Mouse (Mus musculus) 3T3-L1 (cell line): ENCODE measurements around the gene Ubl5.
"Not testable (repeated sequence)": the region's sequence is repeated elsewhere in the genome, so short reads cannot be mapped to it uniquely, and the experiment has no call there.

Source experiments
- DNase-seq: peaks from one replicate; pipeline ENCODE4 v3.0.0-alpha.2; 2015; ENCODE audit warnings: low read depth, low spot score

The Ubl5 gene

GRCm38 (mm10) chr9:20657546-20657945, 14.9 kb downstream of the Ubl5 start:
- no peak for DNase-seq

- DNase-seq: peak; percentile 67
Observed at GRCm38 (mm10) chr9:20662325-20662724, 19.6 kb downstream of the Ubl5 start.

DNA sequence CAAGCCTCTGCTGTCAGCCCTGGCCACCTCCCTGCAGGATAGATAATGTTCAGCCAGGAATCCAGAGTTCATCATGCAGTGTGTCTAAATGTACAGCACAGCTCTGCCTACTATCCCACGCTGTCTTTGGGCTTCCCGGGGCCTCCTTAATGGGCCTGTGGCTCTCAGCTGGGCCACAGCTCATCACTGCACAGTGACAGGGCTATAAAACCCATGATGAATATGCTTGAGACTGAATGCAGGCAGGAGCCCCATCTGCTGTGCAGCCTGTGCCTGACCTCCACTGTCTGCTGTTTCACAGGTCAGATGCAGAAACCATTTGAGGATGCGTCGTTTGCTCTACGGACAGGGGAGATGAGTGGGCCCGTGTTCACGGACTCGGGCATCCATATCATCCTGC, 20.2 kb downstream of the Ubl5 start:
- DNase-seq: no peak

- no peak for DNase-seq
Observed at GRCm38 (mm10) chr9:20663956-20664355, 21.3 kb downstream of the Ubl5 start.

GRCm38 (mm10) chr9:20664366-20664765, 21.7 kb downstream of the Ubl5 start:
- no peak for DNase-seq

- no peak for DNase-seq
Observed at GRCm38 (mm10) chr9:20664982-20665637, 22.4 kb downstream of the Ubl5 start.

DNA sequence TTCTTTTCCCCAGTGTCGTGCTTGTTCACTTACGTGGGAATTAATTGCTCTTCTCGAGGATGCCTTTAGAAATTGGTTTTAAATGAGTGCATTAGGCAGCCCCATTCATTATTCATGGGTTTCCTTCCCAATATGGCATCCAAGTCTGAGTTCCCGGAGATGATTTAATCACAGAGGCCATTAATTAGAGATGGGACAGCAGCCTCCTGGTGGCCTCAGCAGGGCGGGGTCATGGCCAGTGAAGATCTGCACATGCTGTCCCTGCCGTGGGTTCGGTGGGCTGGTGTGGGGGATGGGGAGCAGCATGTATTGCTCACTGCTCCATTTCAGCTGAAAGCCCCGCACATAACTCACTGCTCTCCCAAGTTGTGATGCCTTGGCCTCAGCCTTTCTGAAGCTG, 23.2 kb downstream of the Ubl5 start:
- no peak for DNase-seq

DNA sequence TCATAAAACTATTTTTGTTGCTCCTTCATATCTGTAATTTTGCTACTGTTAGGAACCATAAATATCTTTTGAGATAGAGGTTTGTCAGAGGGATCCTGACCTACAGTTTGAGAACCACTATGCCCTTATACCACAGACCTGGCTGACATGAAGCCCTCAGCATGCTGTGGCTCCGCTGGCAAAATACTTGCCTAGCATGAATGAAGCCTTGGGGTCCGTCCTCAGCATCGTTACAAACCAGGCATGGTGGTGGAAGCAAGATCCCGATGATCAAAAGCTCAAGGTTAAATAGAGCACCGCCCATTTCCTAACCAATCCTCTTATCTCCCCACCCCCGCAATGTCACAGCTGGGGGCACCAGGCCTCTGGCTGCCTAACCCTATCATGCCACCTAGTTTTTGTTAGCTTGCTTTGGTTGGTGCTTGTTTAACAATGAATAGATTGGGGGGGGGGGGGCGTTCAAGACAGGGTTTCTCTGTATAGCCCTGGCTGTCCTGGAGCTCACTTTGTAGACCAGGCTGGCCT, 23.9 kb downstream of the Ubl5 start:
- no peak for DNase-seq

DNA sequence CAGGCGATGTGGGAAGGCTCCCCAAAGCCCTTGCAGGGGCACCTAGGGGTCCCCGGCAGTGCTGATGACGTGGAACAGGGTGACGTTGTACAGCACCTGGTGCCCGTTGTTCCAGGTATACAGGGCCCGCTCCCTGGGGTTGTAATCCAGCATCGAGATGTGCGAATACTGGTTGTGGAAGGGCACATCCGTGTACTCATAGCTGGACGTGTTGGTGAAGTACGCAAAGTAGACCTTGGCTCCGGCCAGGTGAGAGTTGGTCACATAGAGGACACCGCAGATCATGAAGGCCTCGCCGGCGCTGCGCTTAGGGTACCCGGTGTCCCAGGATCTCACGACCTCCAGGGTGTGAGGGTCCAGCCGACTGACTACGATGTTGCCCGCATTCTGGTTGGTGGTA, 25.4 kb downstream of the Ubl5 start:
- DNase-seq: no peak

- DNase-seq: no peak
Observed at GRCm38 (mm10) chr9:20672047-20672446, 29.4 kb downstream of the Ubl5 start.

- DNase-seq: no peak
Observed at GRCm38 (mm10) chr9:20677892-20678291, 35.2 kb downstream of the Ubl5 start.

- no peak for DNase-seq
Observed at GRCm38 (mm10) chr9:20680378-20680958, 37.8 kb downstream of the Ubl5 start.

DNA sequence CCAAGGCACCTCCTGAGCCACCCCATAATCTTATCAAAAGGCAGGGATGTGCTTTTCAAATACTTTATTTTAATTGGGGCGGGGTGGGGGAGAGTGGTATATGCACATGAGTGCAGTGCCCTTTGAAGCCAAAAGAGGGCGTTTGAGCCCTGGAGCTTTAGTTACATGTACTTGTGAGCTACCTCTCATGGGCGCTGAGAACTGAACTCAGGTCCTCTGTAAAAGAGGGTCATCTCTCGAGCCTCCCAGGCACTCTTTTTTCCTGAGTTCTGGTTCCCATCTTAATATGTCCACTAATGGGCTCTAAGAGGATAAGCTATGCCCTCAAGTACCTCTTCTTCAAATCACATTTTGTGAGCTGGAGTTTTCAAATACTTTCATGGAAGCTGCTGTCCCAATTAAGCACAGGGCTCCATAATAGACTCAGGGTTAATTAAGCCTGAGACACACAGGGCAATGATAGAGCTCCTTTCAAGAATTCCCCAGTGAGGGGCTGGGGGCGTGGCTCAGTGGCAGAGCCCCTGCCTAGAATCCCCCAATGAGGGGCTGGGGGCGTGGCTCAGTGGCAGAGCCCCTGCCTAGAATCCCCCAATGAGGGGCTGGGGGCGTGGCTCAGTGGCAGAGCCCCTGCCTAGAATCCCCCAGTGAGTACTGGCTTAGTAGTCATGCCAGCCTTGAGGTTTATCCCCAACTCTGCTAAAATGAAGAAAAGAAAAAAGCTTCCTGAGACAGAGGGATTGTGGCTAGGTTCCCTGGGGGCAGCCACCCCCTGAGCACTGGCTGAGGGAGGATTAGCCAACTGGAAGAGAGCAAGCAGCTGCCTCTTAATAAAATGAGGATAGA, 39.1 kb downstream of the Ubl5 start:
- no peak for DNase-seq

- no peak for DNase-seq
Observed at GRCm38 (mm10) chr9:20682389-20682722, 39.7 kb downstream of the Ubl5 start.

GRCm38 (mm10) chr9:20685081-20685861, 42.6 kb downstream of the Ubl5 start:
- no peak for DNase-seq

DNA sequence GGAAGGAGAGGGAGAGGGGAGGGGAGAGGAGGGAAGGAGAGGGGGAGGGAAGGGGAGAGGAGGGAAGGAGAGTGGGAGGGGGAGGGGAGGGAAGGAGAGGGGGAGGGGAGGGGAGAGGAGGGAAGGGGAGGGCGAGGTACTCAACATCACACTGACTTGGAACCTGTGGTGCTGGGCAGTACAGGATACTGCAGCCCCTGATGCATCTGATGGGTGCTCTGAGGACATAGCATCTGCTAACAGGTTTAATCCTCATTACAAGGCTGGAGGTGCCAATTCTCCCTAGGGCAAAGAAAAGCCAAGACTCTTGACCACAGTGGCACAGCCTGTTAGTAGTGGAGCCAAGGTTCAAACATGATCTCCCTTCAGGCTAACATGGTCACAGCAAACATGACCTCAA, 46.7 kb downstream of the Ubl5 start:
- no peak for DNase-seq

- no peak for DNase-seq
Observed at GRCm38 (mm10) chr9:20689913-20690312, 47.2 kb downstream of the Ubl5 start.

GRCm38 (mm10) chr9:20690449-20690848, 47.8 kb downstream of the Ubl5 start:
- DNase-seq: not testable (repeated sequence)

GRCm38 (mm10) chr9:20692863-20693262, 50.2 kb downstream of the Ubl5 start:
- no peak for DNase-seq

DNA sequence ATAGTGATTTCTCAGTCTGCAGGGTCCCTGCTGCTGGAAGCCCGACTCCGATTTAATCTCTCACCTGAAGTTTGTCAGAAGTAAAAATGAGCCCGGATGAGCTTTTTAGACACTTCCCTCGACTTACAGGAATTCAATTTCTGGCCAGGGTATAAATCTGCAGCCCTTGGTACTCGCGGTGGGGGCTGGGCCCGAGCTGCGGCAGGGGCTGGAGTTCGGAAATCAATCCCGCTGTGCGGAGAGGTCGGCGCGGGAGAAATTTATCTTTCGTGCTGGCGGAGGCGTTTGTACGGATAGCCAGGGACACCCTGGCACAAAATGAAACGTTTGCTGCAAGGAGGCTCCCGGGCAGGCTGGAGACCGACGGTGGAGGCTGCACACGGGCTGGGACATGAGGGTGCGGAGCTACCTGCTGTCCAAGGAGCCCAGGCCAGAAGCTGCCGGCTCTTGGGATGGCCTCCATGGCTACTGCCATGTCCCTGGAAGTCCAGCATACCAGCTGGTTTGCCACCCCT, 52.1 kb downstream of the Ubl5 start:
- DNase-seq: no peak

GRCm38 (mm10) chr9:20696107-20696712, 53.5 kb downstream of the Ubl5 start:
- no peak for DNase-seq
